Mouse (Mus musculus): Measurements from ENCODE around the gene Rundc3a.
"Not testable (repeated sequence)": the region's sequence is repeated elsewhere in the genome, so short reads cannot be mapped to it uniquely, and the experiment has no call there.

The Rundc3a gene

DNA sequence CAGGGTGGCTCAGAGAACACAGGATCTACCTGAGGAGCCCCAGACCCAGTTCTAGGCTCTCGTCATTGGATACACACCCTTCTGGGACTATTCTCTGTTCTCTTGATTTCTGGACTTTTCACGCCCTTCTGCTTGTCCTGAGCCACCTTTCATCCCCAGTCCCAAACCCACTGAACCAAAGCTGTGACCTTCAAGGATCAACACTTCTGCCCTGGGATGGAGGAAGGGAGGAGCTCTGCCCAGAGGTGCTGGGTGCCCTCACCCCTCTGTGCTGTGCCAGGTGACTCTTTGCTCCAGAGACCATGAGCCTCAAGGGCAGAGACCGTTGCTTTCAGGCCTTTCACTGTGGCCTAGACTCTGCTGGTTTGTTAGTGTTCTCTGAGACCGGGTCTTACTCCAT lies 23.9 kb upstream of the Rundc3a start:
- no peak for DNase-seq

- no peak for DNase-seq
Observed at GRCm38 (mm10) chr11:102370285-102370684, 22.9 kb upstream of the Rundc3a start.

GRCm38 (mm10) chr11:102371926-102372685 lies 21.1 kb upstream of the Rundc3a start:
- no peak for DNase-seq

DNA sequence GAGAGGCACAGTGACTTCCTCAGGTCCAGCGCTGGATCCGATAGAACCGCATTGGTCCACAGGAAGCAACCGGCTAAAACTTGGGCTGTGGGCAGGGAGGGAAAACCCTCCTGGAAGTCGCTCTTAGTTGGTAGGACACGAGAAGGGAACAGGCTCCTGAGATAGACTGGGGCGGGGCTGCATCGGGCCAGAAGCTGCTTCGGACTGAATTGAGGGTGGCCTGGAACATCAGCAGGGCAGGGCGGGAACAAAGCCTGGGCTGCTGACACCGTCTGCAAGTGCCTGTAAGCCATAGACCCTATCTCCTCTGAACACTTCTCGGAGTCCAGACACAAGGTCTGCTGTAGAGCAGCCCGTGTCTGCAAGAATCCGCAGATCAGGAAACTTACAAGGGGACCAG lies 20.3 kb upstream of the Rundc3a start:
- DNase-seq, result no peak

DNA sequence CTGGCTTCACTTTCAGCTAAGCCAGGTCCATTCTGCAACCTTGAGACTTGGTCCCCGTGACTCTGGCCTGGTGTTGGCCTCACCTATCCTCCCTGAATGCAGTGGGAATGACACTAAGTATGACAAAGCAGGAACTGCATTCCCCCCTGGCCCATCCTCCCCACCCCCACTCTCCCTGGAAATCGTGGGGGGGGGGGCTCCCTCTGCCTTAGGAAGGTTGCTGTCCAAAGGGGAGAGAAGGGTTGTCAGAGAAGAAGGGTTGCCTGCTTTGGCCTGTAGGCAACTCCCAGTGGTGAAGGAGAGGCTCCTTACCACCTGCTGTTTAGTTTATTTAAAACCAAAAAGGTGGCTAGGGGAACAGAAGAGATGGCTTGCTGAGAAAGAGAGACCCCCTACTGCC lies 19.6 kb upstream of the Rundc3a start:
- no peak for DNase-seq

GRCm38 (mm10) chr11:102374108-102374725 lies 19.0 kb upstream of the Rundc3a start:
- DNase-seq, result no peak

GRCm38 (mm10) chr11:102375196-102376173 lies 17.7 kb upstream of the Rundc3a start:
- DNase-seq, result no peak

DNA sequence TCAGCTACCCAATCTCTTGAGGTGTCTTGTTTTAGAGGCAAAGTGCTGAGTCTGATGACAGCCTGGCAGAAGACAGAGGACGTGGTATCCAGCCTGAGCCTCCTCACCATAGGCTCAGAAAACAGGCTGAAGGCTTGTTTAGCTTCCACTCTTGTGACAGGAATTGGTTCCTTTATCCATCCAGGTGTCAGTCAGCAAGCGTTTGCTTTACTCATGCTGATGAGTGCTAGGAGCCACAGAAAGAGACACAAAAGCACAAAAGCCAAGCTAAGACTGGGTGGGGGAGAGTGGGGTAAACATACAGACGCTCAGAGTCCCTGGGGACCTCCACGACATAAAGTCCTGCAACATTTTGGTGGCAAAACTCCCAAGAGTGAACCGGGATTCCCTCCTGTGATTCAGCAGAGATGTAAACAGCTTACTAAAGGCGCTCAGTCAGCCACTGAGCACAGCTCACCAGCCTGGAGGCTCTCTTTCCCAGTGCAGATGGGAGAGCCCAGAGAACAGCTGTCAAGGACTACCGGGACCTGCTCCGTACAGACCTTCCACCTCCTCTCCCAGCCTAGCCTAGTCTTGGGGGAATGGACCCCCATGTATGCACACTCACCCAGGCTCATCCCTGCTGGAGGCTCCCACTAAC lies 16.9 kb upstream of the Rundc3a start:
- no peak for DNase-seq

- no peak for DNase-seq
Observed at GRCm38 (mm10) chr11:102377186-102377585, 16.0 kb upstream of the Rundc3a start.

DNA sequence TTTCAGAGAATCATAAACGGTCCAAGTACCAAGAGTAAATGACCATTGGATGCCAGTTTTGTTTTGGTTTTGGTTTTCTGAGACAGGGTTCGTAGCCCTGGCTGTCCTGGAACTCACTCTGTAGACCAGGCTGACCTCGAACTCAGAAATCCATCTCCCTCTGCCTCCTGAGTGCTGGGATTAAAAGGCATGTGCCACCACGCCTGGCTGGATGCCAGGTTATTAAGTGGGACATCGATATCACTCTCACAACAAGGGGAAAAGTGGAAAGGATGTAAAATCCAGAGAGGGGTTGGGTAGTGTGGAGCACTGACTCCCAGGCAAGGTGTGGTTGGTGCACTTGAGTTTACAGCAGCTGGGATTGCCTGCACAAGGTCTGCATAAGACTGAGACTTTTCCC lies 13.1 kb upstream of the Rundc3a start:
- DNase-seq, result no peak

- DNase-seq, result no peak
Observed at GRCm38 (mm10) chr11:102381341-102382100, 11.7 kb upstream of the Rundc3a start.

GRCm38 (mm10) chr11:102382794-102383193 lies 10.4 kb upstream of the Rundc3a start:
- DNase-seq, result no peak

DNA sequence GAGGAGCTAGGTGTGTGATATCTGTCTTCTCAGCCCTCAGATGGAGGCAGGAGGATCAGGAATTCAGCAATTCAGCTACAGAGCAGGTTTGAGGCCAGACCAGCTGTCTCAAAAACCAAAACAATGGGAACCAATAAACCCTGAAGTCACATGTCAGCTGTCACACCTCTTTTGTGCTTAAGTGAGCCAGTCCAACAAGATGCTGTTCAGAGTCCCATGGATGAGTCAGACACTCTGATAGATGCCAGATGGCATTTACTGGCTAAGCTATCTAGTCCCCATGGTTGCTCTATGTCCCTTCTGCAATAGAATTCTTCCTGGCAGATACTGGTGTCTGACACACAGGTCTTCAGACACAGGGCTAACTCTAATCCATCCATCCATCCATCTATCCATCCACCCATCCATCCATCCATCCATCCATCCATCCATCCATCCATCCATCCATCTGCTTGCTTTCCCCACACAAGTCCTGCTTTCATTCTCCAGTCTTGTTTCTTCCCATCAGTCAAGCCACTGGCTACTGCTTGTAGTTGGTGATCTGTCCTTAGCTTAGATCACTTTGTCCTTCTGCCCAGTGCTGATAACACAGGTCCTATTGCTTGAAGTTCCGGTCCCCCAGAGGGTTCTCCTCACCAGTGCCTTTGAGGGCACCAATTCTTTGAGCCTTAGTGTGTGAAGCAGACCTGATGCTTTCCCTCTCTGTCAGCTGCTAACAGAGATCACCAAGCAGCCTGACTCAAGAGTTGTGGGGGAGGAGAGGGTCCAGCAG lies 9.7 kb upstream of the Rundc3a start:
- DNase-seq, result no peak

DNA sequence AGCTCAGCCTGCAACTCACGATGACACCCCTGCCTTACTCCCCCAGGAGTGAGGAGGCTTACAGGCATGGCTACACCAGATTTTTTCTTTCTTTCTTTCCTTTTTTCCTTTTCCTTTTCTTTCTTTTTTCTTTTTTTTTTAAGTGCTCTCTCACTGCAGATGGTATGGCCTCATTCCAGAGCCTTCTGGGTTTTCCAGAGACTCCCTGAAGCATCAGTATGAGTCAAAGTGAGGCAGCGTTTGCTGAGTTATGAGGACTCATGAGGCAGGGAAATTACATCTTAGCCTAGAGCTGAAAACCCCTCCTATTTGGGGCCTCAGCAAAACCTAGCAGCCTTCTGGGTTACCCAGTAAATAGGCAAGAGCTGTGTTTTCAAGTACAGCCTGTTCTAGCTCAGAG lies 8.8 kb upstream of the Rundc3a start:
- DNase-seq, result no peak

GRCm38 (mm10) chr11:102385075-102385474 lies 8.1 kb upstream of the Rundc3a start:
- no peak for DNase-seq

DNA sequence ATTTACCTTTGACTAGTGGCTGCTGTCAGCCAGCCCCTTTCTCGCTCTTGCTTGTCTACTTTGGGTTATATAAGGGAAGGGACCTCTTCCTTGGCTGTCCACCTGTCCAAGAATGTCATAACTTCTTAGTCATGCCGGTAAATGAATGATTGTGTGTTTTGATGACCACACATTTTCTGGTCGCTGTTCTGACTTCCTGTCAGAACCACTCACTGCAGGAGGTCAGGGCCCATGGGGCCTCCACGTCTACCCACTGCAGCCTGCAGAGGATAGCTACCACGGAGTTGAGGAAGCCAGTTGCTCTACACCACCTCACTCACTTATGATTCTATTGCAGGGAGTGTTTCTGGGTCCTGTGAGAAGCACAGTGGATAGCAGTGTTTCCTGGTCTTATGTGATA lies 7.1 kb upstream of the Rundc3a start:
- no peak for DNase-seq

GRCm38 (mm10) chr11:102389436-102389835 lies 3.8 kb upstream of the Rundc3a start:
- DNase-seq, result not testable (repeated sequence)

DNA sequence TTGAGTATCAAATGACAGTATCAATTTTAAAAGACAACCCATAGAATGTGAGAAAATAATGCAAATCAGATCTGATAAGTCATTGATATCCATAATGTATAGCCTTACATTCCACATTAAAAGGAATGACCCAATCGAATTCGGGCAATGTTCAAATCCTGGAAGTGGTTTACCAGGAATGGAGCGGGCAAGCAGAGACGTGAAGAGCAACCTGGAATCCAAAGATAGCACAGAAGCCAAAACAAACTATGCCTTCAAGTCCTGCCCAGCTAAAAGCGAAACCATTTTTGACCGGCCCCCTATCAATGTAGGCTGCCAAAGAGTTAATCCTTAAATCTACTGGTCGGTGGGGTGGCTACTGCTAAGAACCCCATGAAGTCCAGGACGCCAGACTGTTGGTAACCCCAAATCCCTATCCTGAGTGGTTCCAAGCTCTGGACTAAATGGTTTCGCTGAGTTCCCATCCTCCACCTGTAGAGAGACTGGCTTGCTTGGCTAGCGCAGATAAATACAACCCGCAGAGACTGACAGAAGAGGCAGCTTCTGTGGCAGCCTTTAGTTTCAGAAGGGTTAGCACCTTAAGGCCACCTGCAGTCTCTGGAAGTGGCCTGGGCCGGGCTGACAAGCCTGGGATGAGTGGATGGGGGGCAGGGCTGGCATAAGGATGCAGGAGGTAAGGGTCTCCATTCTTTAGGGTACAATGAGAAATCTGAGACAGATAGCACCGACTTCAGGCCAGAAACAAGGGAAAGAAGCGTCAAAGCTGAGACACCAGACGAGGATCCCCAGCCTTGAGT lies 564 bp upstream of the Rundc3a start:
- no peak for DNase-seq

DNA sequence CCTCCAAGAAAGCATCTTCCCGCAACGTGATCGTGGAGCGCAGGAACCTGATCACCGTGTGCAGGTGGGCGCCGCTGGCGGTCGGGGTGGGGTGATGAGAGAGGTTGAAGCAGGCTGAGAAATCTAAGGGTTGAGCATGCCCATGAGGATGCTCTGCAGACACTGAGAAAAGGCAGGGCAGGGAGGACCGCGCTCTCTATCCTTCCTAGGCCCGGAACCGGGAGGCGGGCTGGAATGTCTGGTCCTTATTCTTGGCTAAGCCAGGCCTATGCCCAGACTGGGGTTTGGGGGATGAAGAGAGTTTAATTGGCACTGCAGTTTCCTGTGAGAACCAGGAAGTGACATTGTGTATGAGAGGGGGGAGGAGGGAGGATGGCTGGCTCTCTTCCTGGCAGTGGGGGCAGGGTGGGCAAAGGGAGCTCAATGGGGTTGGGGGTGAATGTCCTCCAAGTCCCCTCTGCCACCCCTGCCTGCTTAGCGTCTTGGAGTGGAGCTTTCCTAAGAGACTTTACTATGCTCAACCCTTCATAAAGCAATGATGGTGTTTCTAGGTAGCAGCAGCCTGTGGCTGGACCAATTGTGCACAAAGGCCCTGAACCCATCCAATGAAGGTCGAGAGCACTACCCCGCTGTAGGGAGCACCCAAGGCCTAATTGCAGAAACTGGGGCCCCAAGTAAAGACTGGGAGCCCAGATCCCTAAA lies 667 bp downstream of the Rundc3a start:
- no peak for DNase-seq

Measured in thymus, adult 18-20 months (tissue).